Mouse (Mus musculus) liver, embryonic 14.5 days (tissue): Measurements from ENCODE around the gene H2afj. TPM values are rescaled to one million over a fixed set of nuclear protein-coding genes. Genes with fewer than 3 reads are reported as not detected.

Source experiments
- ATAC-seq: fragments of 200-750 bp; cut with Nextera tagmentation; 2 replicates; pipeline ENCODE4 v1.8.0; 2017; ENCODE audit warnings: moderate number of reproducible peaks, mild to moderate bottlenecking, moderate library complexity; ENCODE audit not compliant: insufficient read depth
- DNase-seq, 3 experiments: peaks; one replicate each; pipeline ENCODE4 v3.0.0-alpha.2; 2012 to 2013; ENCODE audit warnings: low read depth in 3 of 3, low spot score in 3 of 3
- H3K27ac ChIP-seq: fragments of 300-500 bp; sonication (generic); 2 replicates; pipeline ENCODE4 v1.5.1; 2014; ENCODE audit warnings: moderate library complexity, mild to moderate bottlenecking, control low read depth, inconsistent platforms
- H3K27me3 ChIP-seq: fragments of 300-500 bp; sonication (generic); 2 replicates; pipeline ENCODE4 v1.6.1; 2014; ENCODE audit warnings: mild to moderate bottlenecking, low read length, moderate library complexity; ENCODE audit not compliant: control insufficient read depth, insufficient read depth
- H3K36me3 ChIP-seq: fragments of 300-500 bp; sonication (generic); replicated peaks from 2 replicates; pipeline ENCODE4 v1.6.1; 2014; ENCODE audit warnings: low read depth; ENCODE audit not compliant: control insufficient read depth, insufficient read depth
- H3K4me1 ChIP-seq, 2 experiments: fragments of 200-500 bp in 1 of 2; fragments of 300-500 bp in 1 of 2; sonication (generic) in 1 of 2; replicated peaks; 2 replicates each; pipeline ENCODE4 v1.6.1; 2012 to 2014; ENCODE audit warnings: antibody characterized with exemption in 1 of 2, inconsistent platforms in 1 of 2, low read length in 1 of 2; ENCODE audit not compliant: control insufficient read depth in 2 of 2, insufficient read depth in 2 of 2
- H3K4me2 ChIP-seq: fragments of 300-500 bp; sonication (generic); 2 replicates; pipeline ENCODE4 v1.6.1; 2014; ENCODE audit warnings: low read depth, mild to moderate bottlenecking, control low read depth, moderate library complexity
- H3K4me3 ChIP-seq, 2 experiments: fragments of 200-500 bp in 1 of 2; fragments of 300-500 bp in 1 of 2; sonication (generic) in 1 of 2; 2 replicates each; pipeline ENCODE4 v1.5.1; 2012 to 2014; ENCODE audit warnings: low read depth in 2 of 2, low read length in 2 of 2, mild to moderate bottlenecking in 2 of 2, control low read depth in 1 of 2, inconsistent platforms in 1 of 2, moderate library complexity in 1 of 2; ENCODE audit not compliant: insufficient read depth in 1 of 2
- H3K9ac ChIP-seq: fragments of 300-500 bp; sonication (generic); replicated peaks from 2 replicates; pipeline ENCODE4 v1.6.1; 2014; ENCODE audit warnings: mild to moderate bottlenecking, control low read depth, moderate library complexity
- H3K9me3 ChIP-seq: fragments of 300-500 bp; sonication (generic); 2 replicates; pipeline ENCODE4 v1.6.1; 2016; ENCODE audit warnings: low read length, mixed read lengths; ENCODE audit not compliant: control insufficient read depth
- CTCF ChIP-seq: IDR thresholded peaks from 2 replicates; pipeline ENCODE4 v1.5.1; 2016; ENCODE audit warnings: antibody characterized with exemption, low read depth, control low read depth
- EP300 ChIP-seq: IDR thresholded peaks from 2 replicates; pipeline ENCODE4 v1.6.1; 2016; ENCODE audit warnings: antibody characterized with exemption, low read depth
- WGBS: fragments of 180-500 bp; shearing (Covaris S2); extraction: QIAGEN DNeasy Blood & Tissue Kit; methylation state at CpG from one replicate; pipeline ENCODE4 v1.1.7; 2014; ENCODE audit not compliant: insufficient replicate concordance; 5-methylcytosine and 5-hydroxymethylcytosine counted together
- microRNA-seq: library from miRNA; unstranded; fragments of <30 nt; microRNA quantifications from one replicate; pipeline ENCODE4, GENCODE M21; 2016
- polyA plus RNA-seq, 2 experiments: library from polyadenylated mRNA; depleted of rRNA in 1 of 2; stranded (reverse) in 1 of 2; unstranded in 1 of 2; fragments of >200 nt; fragmentation: Nextera tagmentation in 1 of 2; extraction: Ambion mirVana in 1 of 2; gene quantifications; 2 replicates each; pipeline versions ENCODE4 v1.2.1 to v1.2.3; 2012 to 2014

Gene H2afj
- polyA plus RNA-seq, 2 experiments: 112 to 133 TPM

DNA sequence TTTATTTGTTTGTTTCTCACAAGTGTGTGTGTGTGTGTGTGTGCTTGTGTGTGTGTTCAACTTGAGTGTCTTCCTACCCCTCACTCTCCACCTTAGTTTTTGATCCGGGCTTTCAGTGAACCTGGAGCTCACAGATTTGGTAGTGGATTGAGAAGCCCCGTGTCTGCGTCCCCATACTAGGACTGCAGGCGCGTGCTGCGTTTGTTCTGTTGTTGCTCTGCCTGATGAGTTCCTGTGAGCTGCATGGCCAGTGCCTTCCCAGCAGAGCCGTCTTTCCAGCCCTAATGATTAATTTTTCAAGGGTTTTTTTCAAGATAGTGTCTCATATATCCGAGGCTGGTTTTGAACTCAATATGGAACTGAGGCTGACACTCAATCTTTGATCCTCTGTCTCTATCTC, 50.4 kb downstream of the H2afj start:
- H3K4me2 ChIP-seq: peak overlapping the region; percentile 67
- 25% methylated on average over 8 of the region's 8 CpGs for WGBS
- H3K9ac ChIP-seq: peak overlapping the region; percentile 90
- DNase-seq: no peak
- no peaks in the 10 kb centered on the region for H3K27me3 ChIP-seq
- TF ChIP-seq EP300 (no peak), CTCF (no peak)
- peaks cover 24% of the 10 kb centered on the region for H3K36me3 ChIP-seq
- peak overlapping the region; percentile 22 to 73; a peak in 3 of 4 replicates for H3K4me3 ChIP-seq
- H3K27ac ChIP-seq: peak overlapping the region; percentile 99
- no peaks in the 10 kb centered on the region for H3K9me3 ChIP-seq
- peaks cover 34 to 35% of the 10 kb centered on the region in 2 experiments for H3K4me1 ChIP-seq
- ATAC-seq: no peak

Small RNA genes within 50 kb of the gene (microRNA-seq; reads per million reads assigned to microRNA genes)
- gene Gm44364: not detected

Other genes with a start within 250 kb of the H2afj start
- 2.5 and 3.9 TPM in 2 replicates for gene Plbd1, start 146.3 kb upstream of the H2afj start, polyA plus RNA-seq (2012; rRNA removed)
- 5.9 and 7.6 TPM in 2 replicates for gene Plbd1, start 146.3 kb upstream of the H2afj start, polyA plus RNA-seq (2014; fragmentation: Nextera tagmentation; extraction: Ambion mirVana)
- gene Gucy2c, start 26.5 kb upstream of the H2afj start, polyA plus RNA-seq (2012; rRNA removed): 0.08 and 0.11 TPM in 2 replicates
- gene Gucy2c, start 26.5 kb upstream of the H2afj start, polyA plus RNA-seq (2014; fragmentation: Nextera tagmentation; extraction: Ambion mirVana): 0.06 and 0.10 TPM in 2 replicates
- gene Hist4h4, start 3.8 kb upstream of the H2afj start, polyA plus RNA-seq (2012; rRNA removed): 2.4 and 3.2 TPM in 2 replicates
- gene Hist4h4, start 3.8 kb upstream of the H2afj start, polyA plus RNA-seq (2014; fragmentation: Nextera tagmentation; extraction: Ambion mirVana): 1.6 and 1.8 TPM in 2 replicates
- gene BC049715, start 19.4 kb downstream of the H2afj start, polyA plus RNA-seq (2012; rRNA removed): 0.13 and 0.73 TPM in 2 replicates
- 0.57 and 0.71 TPM in 2 replicates for gene BC049715, start 19.4 kb downstream of the H2afj start, polyA plus RNA-seq (2014; fragmentation: Nextera tagmentation; extraction: Ambion mirVana)
- 27.1 and 37.6 TPM in 2 replicates for gene Wbp11, start 20.0 kb downstream of the H2afj start, polyA plus RNA-seq (2012; rRNA removed)
- gene Wbp11, start 20.0 kb downstream of the H2afj start, polyA plus RNA-seq (2014; fragmentation: Nextera tagmentation; extraction: Ambion mirVana): 51.3 and 59.3 TPM in 2 replicates
- gene Smco3, start 27.2 kb downstream of the H2afj start, polyA plus RNA-seq (2012; rRNA removed): 0.11 and 0.18 TPM in 2 replicates
- gene Smco3, start 27.2 kb downstream of the H2afj start, polyA plus RNA-seq (2014; fragmentation: Nextera tagmentation; extraction: Ambion mirVana): 0.15 TPM in 1 of 2 replicates, not detected in the other
- gene Art4, start 49.5 kb downstream of the H2afj start, polyA plus RNA-seq (2012; rRNA removed): 17.8 and 23.3 TPM in 2 replicates
- gene Art4, start 49.5 kb downstream of the H2afj start, polyA plus RNA-seq (2014; fragmentation: Nextera tagmentation; extraction: Ambion mirVana): 20.3 and 22.6 TPM in 2 replicates
- gene Mgp, start 67.6 kb downstream of the H2afj start, polyA plus RNA-seq (2012; rRNA removed): 0.88 and 1.6 TPM in 2 replicates
- 0.96 and 1.2 TPM in 2 replicates for gene Mgp, start 67.6 kb downstream of the H2afj start, polyA plus RNA-seq (2014; fragmentation: Nextera tagmentation; extraction: Ambion mirVana)
- gene Erp27, start 113.9 kb downstream of the H2afj start, polyA plus RNA-seq (2012; rRNA removed): 0.06 and 0.08 TPM in 2 replicates
- gene Erp27, start 113.9 kb downstream of the H2afj start, polyA plus RNA-seq (2014; fragmentation: Nextera tagmentation; extraction: Ambion mirVana): 0.09 TPM in 1 of 2 replicates, not detected in the other
- 0.01 TPM in 1 of 2 replicates, not detected in the other for gene Pde6h, start 115.6 kb downstream of the H2afj start, polyA plus RNA-seq (2012; rRNA removed)
- gene Pde6h, start 115.6 kb downstream of the H2afj start, polyA plus RNA-seq (2014; fragmentation: Nextera tagmentation; extraction: Ambion mirVana): not detected in 2 replicates
- gene Arhgdib, start 133.7 kb downstream of the H2afj start, polyA plus RNA-seq (2012; rRNA removed): 79.4 and 84.5 TPM in 2 replicates
- 108 and 122 TPM in 2 replicates for gene Arhgdib, start 133.7 kb downstream of the H2afj start, polyA plus RNA-seq (2014; fragmentation: Nextera tagmentation; extraction: Ambion mirVana)